Mouse (Mus musculus): ENCODE data around the gene Defa21. TPM values are rescaled to one million over a fixed set of nuclear protein-coding genes. Genes with fewer than 3 reads are reported as not detected.

The Defa21 gene
- polyA plus RNA-seq, 1 experiment from 2014 or later, result not detected

Other genes starting within 250 kb of the Defa21 start
- not detected in 2 replicates for gene Defb33, start 132.9 kb upstream of the Defa21 start, polyA plus RNA-seq (2016; fragmentation: Nextera tagmentation; extraction: Ambion mirVana)
- not detected in 2 replicates for gene Gm15056, start 122.9 kb upstream of the Defa21 start, polyA plus RNA-seq (2016; fragmentation: Nextera tagmentation; extraction: Ambion mirVana)
- gene Gm6040, start 103.5 kb upstream of the Defa21 start, polyA plus RNA-seq (2016; fragmentation: Nextera tagmentation; extraction: Ambion mirVana), result not detected in 2 replicates
- gene AY761185, start 80.8 kb upstream of the Defa21 start, polyA plus RNA-seq (2016; fragmentation: Nextera tagmentation; extraction: Ambion mirVana), result not detected in 2 replicates
- not detected in 2 replicates for gene Defa23, start 29.5 kb downstream of the Defa21 start, polyA plus RNA-seq (2016; fragmentation: Nextera tagmentation; extraction: Ambion mirVana)
- not detected in 2 replicates for gene Defa35, start 39.5 kb downstream of the Defa21 start, polyA plus RNA-seq (2016; fragmentation: Nextera tagmentation; extraction: Ambion mirVana)
- gene Defa25, start 58.9 kb downstream of the Defa21 start, polyA plus RNA-seq (2016; fragmentation: Nextera tagmentation; extraction: Ambion mirVana), result not detected in 2 replicates
- gene Gm14851, start 70.5 kb downstream of the Defa21 start, polyA plus RNA-seq (2016; fragmentation: Nextera tagmentation; extraction: Ambion mirVana), result not detected in 2 replicates
- not detected in 2 replicates for gene Defa30, start 109.1 kb downstream of the Defa21 start, polyA plus RNA-seq (2016; fragmentation: Nextera tagmentation; extraction: Ambion mirVana)
- not detected in 2 replicates for gene Defa22, start 136.7 kb downstream of the Defa21 start, polyA plus RNA-seq (2016; fragmentation: Nextera tagmentation; extraction: Ambion mirVana)
- not detected in 2 replicates for gene Defa31, start 166.1 kb downstream of the Defa21 start, polyA plus RNA-seq (2016; fragmentation: Nextera tagmentation; extraction: Ambion mirVana)
- not detected in 2 replicates for gene Gm15293, start 176.0 kb downstream of the Defa21 start, polyA plus RNA-seq (2016; fragmentation: Nextera tagmentation; extraction: Ambion mirVana)
- gene Gm15292, start 224.2 kb downstream of the Defa21 start, polyA plus RNA-seq (2016; fragmentation: Nextera tagmentation; extraction: Ambion mirVana), result not detected in 2 replicates

Data from heart, embryonic 12.5 days (tissue).